Mouse (Mus musculus) thymus, postnatal 36 days (tissue): Measurements from ENCODE around the gene Pik3r6.

Experiments
- DNase-seq, 2 experiments: peaks; one replicate each; pipeline ENCODE4 v3.0.0; 2022; ENCODE audit warnings: mixed read lengths in 2 of 2

Pik3r6 gene

DNA sequence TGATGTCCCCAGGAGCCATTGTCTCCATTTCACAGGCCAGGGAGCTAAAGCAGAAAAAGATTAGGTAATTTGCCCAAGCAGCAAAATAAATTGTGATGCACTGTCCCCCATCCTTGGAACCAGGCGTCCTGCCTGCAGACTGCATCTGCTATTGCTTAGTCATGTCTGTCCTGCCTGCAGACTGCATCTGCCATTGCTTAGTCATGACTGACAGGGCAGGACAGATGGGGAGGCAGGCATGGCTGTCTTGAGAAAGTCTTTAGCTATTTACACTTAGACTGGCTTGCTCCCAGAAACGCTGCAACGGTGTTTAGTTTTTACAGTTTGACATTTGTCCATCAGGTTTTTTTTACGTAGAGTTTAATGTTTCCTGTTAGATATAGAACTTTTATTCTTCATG is 33.6 kb downstream of the Pik3r6 start:
- no peak for DNase-seq

GRCm38 (mm10) chr11:68539621-68540020 is 36.8 kb downstream of the Pik3r6 start:
- no peak for DNase-seq

GRCm38 (mm10) chr11:68544554-68544953 is 41.7 kb downstream of the Pik3r6 start:
- no peak for DNase-seq

DNA sequence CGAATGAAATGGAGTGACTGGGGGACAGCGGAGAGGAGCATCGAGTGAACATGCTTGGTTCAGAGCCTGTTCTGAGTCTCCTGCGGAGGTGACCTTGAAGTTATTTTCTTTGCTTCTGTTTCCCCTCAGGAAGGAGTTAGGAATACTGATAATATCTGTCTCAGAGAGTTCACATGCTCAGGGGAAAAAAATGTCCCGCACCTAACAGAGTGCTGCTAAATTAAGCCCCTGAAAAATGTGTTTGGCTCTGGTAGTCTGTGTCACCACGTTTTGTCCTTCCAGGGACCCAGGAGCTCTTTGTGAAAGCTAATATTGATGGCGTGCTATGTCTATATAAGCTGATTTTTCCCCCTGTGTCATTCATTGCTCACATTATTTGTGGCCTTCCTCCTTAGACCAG is 42.4 kb downstream of the Pik3r6 start:
- no peak for DNase-seq

DNA sequence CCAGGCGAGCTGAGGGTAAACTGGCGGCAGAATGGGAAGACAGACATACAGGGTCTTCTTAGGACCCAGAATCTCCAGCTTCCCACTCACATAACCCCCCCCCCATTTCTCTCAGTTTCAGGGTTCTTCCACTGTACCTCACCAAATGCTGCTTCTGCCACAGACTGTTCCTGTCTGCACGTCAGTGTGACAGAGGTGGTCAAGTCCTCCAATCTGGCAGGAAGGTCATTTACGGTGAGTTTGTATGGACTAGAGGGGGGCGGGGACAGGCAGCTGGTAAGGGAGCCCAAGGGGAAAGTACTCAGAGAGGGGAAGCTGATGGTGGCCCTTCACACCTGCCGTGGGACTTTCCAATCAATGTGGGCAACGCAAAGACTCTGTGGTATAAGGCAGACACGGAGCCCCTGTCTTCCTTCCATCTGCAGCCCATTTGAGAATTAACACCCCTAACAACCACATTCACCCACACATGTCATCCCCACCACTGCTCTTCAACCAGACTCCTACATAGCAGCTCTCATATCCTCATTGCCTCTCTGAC is 42.9 kb downstream of the Pik3r6 start:
- DNase-seq = no peak

DNA sequence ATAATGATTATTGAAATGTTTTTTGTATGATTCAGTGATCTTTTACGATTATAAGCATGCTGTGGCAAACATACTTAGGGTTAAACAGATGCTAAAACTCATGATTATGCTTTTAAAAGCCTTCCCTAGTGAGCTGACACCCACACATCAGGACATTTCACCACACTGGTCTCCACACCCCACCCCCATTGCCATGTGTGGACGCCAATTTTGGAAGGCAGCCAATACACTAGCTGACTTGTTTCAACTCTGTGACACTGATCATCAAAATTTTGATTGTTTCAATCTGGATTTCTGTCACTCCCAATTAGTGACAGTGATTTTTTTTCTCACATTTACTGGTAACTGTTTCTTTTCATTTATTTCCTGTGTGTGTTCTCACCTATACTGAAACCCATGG is 44.7 kb downstream of the Pik3r6 start:
- DNase-seq = no peak

DNA sequence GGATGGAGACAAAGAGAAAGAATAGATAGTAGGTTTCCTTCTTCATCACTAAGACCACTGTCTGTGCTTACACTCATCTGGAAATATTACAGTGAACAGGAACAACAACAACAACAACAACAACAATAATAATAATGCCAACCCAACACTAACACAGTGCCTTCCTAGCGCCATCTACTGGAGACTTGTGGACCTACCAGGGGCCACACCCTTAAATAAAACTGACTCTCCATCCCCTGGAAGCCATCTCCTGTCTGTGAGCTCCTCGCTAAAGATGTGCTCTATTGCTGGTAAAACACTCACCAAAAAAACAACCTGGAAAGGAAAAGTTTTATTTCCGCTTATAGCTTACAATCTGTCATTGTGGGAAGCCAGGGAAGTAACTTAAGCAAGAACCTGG is 46.8 kb downstream of the Pik3r6 start:
- DNase-seq = no peak

DNA sequence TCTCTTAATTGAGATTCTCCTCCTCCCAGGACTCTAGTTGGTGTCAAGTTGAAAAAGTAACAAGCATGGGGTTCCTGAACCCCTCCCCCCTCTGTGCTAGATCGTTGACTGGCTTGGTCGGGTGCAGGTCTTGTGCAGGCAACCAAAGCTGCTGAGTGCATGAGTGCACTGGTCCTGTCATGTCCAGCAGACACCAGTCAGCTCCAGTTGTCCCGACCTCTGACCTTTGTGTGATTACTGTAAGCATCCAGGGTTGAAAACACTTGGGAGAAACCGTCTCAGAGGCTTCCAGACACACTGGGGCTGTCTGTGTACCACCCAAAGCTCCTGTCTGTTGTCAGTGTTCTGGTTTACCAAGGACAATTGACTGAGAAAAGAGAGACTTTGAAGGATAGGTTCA is 47.5 kb downstream of the Pik3r6 start:
- no peak for DNase-seq

DNA sequence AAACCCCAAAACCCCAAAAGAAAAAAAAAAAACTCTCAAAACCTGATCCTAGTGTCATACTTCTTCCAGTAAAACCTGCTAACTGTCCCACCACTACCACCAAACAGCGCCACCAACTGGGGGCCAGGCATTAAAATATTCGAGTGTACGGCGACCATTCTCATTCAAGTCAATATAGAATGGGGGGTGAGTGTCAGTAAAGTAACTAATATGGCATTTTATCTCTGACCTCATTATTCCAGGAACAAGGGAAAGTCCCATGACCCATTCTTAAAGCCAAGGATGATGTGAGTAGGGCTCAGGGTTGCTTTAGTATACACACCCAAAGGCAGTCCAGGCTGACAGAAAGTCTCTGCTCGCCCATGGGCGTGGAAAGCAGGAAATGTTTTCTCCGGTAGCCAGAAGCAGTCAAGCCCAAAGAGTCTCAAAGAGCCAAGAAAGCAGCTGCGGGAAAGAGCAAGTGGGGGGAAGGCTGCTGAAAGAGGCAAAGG is 51.2 kb downstream of the Pik3r6 start:
- peak; percentile 66 to 70 for DNase-seq

GRCm38 (mm10) chr11:68555918-68556584 is 53.2 kb downstream of the Pik3r6 start, which contains the start of gene Mfsd6l:
TSS of gene Mfsd6l (plus strand) at chr11:68556186.
- no peak for DNase-seq

DNA sequence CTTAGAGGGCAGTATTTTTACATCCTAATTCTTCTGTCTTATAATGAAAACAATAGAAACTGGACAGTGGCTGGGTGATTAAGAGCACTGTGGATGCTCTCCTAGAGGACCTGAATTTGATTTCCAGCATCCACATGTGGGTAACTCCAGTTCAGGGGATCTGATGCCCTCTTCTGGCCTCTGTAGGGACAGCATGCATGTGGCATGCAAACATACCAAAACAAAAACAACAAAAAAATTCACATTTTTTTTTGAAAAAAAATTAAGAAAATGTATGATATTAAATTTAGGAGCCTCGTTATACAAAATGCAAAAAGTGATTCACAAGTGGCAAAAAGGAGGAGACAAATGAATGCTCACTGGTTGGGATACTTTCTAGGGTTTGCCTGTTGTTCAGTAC is 56.7 kb downstream of the Pik3r6 start:
- DNase-seq = peak in 1 of 2 experiments; percentile 30

GRCm38 (mm10) chr11:68561957-68562950 is 59.4 kb downstream of the Pik3r6 start:
- DNase-seq = no peak

DNA sequence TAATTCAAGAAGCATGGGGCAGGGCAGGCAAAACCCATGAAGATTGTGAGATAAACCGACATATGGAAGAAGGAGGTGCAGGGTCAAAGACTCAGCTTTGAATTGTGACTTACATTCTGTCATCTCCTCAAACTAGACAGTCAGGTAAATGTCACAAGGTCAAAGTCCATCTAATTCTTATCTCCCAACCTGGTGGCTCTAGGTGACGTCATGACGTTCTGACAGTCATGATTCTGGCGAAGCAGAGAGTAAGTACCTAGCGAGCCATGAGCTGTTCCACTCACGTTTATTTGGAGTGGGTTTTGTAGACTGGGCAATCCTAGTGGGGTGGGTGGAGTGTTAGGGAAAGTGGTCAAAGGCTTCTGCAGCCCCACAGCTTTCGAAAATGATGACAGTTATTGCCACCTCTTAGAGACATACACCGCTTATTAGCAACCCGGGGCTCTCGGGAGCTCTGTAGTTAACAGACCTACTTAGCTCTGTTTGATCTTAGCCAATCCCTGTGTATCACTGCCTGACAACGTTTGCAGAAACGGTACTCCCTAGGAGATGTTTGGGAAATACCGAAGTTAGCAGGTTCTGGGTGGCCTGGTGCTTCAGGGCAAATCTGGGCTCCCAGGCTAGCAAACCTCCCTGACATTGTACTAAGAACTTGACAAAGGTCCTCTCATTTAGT is 61.7 kb downstream of the Pik3r6 start:
- DNase-seq = no peak

GRCm38 (mm10) chr11:68565032-68565429 is 62.2 kb downstream of the Pik3r6 start:
- DNase-seq = no peak

DNA sequence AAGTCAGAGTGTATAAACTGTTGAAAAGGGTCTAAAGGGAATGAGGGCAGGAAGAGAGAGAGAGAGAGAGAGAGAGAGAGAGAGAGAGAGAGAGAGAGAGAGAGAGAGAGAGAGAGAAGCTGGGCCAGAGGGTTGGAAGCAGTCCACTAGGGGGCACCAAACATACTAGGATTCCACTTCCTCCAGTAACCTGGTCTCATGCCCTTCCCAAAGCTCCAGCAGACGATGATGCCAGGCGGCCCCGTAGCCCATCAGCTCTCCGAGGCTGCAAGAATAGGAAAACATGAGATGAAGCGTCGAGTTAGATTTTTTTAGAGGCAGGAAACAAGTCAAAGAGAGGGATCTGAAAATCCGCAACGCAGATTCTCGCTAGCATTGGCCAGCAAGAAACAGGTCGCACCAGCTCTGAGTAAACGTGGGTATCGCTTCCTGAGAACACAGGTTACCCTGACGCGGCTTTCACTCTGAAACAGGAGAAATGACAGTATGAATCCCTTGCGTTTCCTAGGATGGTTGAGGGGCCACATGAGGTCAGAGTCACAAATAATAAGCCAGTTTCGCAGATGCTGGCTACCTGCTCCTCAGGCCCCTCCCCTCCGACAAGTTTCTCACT is 63.7 kb downstream of the Pik3r6 start:
- peak; percentile 34 to 52 for DNase-seq

GRCm38 (mm10) chr11:68570861-68571260 is 68.0 kb downstream of the Pik3r6 start:
- no peak for DNase-seq

DNA sequence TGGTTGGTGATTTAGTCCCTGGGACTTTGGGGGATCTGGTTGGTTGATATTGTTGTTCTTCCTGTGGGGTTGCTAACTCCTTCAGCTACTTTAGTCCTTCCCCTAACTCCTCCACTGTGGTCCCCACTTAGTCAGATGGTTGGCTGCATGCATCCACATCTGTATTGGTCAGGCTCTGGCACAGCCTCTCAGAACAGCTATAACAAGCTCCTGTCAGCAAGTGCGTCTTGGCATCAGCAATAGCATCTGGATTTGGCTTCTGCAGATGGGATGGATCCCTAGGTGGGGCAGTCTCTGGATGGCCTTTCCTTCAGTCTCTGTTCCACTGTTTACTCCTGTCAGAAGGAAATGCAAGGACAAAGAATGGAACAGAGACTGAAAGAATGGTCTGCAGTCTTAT is 74.3 kb downstream of the Pik3r6 start:
- no peak for DNase-seq

- no peak for DNase-seq
Measured at GRCm38 (mm10) chr11:68579462-68579881, 76.7 kb downstream of the Pik3r6 start.

- no peak for DNase-seq
Measured at GRCm38 (mm10) chr11:68580566-68580965, 77.7 kb downstream of the Pik3r6 start.

- no peak for DNase-seq
Measured at GRCm38 (mm10) chr11:68583225-68583624, 80.4 kb downstream of the Pik3r6 start.

GRCm38 (mm10) chr11:68583906-68584480 is 81.2 kb downstream of the Pik3r6 start:
- DNase-seq = no peak

- no peak for DNase-seq
Measured at GRCm38 (mm10) chr11:68585890-68586289, 83.1 kb downstream of the Pik3r6 start.
